Mouse (Mus musculus): ENCODE results near the gene Ubxn11.

DNA sequence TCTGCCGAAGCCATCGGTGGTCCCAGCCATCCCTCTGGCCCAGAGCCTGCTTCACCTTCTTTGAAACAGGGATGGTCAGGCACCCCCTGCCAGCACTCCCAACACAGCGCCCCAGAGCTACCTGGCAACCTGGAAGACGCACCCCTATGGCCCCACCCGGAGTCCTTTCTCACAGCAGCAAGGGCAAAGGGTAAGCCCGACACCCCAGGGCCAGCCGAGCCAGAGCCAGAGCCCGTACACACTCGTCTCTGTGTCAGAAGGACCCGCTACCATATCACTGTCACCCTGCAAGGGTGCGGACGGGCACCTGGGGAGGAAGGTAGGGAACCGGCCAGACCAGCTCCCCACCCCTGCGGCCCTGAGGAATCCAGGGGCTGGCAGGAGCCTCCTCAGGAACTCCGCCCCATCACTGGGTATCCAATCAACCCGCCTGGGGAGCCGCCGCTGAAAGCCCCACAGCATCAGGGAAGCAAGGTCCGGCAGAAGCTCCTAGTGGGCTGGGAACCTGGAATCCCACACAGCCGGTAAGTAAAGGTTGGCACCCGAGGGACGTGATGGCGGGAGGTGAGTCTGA lies 36.9 kb upstream of the Ubxn11 start:
- TF ChIP-seq CTCF (IDR thresholded peaks at IDR 0.05; ENCODE audit: low read depth, low read length) (no peak), POLR2A (IDR thresholded peaks at IDR 0.05; ENCODE audit: extremely low read depth, insufficient read depth, low read length) (no peak)
